Mouse (Mus musculus): Measurements from ENCODE around the gene Nifk. TPM values are rescaled to one million over a fixed set of nuclear protein-coding genes. Genes with fewer than 3 reads are reported as not detected.

Nifk gene
- polyA plus RNA-seq, 1 experiment from 2014 or later: 50.9 TPM

DNA sequence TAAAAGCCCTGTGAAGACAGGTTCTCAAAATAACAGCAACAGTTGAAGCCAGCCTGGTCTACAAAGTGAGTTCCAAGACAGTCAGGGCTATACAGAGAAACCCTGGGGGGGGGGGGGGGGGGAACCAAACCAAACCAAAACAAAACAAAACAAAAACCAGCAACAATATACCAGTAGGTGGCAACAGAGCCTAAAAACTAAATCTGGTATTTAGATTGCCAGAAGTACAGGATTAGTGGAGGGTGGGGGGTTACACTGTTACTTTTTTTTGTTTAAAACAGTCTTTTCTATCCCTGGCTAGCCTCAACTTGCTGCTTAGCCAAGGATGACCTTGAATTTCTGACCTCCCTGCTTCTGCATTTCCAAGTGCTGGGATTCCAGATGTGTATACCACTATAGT lies 14.2 kb downstream of the Nifk start:
- Histone ChIP-seq H3K9me3 (ENCODE audit: control insufficient read depth, low read length) (no peaks in the 10 kb centered on the region), H3K4me3 (ENCODE audit: low read depth, low read length) (no peak overlapping the region), H3K4me1 (replicated peaks; ENCODE audit: control insufficient read depth, insufficient read depth) (no peaks in the 10 kb centered on the region), H3K9ac (ENCODE audit: low read length) (no peak overlapping the region), H3K27ac (replicated peaks) (no peak overlapping the region), H3K4me2 (replicated peaks; ENCODE audit: low read depth) (no peak overlapping the region), H3K27me3 (ENCODE audit: control insufficient read depth, insufficient read depth, low read length) (no peaks in the 10 kb centered on the region), H3K36me3 (ENCODE audit: control insufficient read depth, insufficient read depth, low read length) (peaks cover 15% of the 10 kb centered on the region)
- ATAC-seq (ENCODE audit: low FRiP score, low TSS enrichment) (no peak), DNase-seq (ENCODE audit: low spot score) (no peak)
- TF ChIP-seq CTCF (IDR thresholded peaks at IDR 0.05; ENCODE audit: low read depth) (peak; percentile 59), EP300 (optimal IDR thresholded peaks at IDR 0.05) (no peak)

DNA sequence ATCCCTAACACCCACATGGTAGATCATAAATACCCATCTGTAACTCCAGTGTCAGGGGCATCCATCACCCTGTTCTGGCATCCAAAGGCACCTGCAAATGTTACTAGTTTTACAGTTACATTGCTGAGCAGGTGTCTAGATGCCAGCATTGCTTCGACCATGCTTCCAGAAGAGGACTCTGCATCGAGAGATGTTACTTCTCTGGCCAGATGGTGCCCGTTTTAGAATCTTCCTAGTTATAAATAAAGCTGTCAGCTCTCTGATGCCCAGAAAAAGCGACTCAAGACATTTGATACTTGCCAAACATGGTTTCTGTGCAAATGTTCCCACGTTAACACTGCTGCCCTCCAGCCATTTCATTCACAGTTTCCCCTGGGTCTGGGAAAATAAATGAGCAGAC lies 16.3 kb downstream of the Nifk start:
- no peak overlapping the region for H3K9ac ChIP-seq (ENCODE audit: low read length)
- DNase-seq (ENCODE audit: low spot score) (no peak), ATAC-seq (ENCODE audit: low FRiP score, low TSS enrichment) (no peak)
- no peak for TF ChIP-seq EP300 (optimal IDR thresholded peaks at IDR 0.05)
- no peak for TF ChIP-seq CTCF (IDR thresholded peaks at IDR 0.05; ENCODE audit: low read depth)
- H3K27ac ChIP-seq (replicated peaks): no peak overlapping the region
- no peak overlapping the region for H3K4me2 ChIP-seq (replicated peaks; ENCODE audit: low read depth)
- H3K36me3 ChIP-seq (ENCODE audit: control insufficient read depth, insufficient read depth, low read length): peaks cover 4% of the 10 kb centered on the region; the same call in 1 of the 2 replicates
- no peaks in the 10 kb centered on the region for H3K4me1 ChIP-seq (replicated peaks; ENCODE audit: control insufficient read depth, insufficient read depth)
- H3K9me3 ChIP-seq (ENCODE audit: control insufficient read depth, low read length): no peaks in the 10 kb centered on the region
- no peaks in the 10 kb centered on the region for H3K27me3 ChIP-seq (ENCODE audit: control insufficient read depth, insufficient read depth, low read length)
- no peak overlapping the region for H3K4me3 ChIP-seq (ENCODE audit: low read depth, low read length)
- WGBS: 60% methylated on average over 5 of the region's 5 CpGs

DNA sequence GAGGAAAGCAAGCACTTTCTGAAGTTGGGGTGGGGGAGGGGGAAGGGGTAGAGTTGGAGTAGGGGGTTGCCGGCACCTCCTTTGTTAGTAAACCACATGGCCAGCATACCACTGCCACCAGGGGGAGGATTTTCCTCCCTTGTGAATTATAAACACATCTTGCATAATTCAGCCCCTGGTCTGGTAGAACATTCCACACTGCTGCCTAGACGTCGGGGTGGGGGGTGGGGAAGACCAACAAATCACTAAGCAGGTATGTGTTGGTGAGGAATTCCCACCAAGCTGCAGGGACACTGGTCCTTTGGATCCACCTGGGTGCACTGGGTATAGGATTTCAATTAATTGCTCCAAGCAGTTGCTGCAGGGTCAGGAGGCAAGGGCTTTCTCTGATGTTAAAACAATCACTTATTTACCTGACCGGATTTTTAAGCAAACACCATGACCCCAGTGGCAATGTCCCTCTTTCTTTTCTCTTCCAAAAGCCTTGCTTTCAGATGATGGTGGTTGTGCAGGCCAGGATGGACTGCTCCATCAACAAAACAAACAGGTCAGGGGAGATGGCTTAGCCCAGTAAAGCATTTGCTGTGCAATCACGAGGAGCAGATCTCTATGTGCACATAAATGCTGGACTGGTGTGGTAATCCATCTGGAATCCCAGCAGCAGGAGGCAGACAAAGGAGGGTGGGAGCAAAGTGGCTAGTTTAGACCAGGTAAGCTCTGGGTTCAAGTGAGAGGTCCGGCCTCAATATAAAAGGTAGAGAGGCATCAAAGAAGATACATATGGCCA lies 22.2 kb downstream of the Nifk start:
- DNase-seq (ENCODE audit: low spot score): no peak
- TF ChIP-seq CTCF (IDR thresholded peaks at IDR 0.05; ENCODE audit: low read depth) (peak; percentile 37), EP300 (optimal IDR thresholded peaks at IDR 0.05) (no peak)
- Histone ChIP-seq H3K9me3 (ENCODE audit: control insufficient read depth, low read length) (no peaks in the 10 kb centered on the region), H3K4me3 (ENCODE audit: low read depth, low read length) (no peak overlapping the region), H3K27me3 (ENCODE audit: control insufficient read depth, insufficient read depth, low read length) (no peaks in the 10 kb centered on the region), H3K9ac (ENCODE audit: low read length) (no peak overlapping the region), H3K4me2 (replicated peaks; ENCODE audit: low read depth) (no peak overlapping the region), H3K36me3 (ENCODE audit: control insufficient read depth, insufficient read depth, low read length) (no peaks in the 10 kb centered on the region), H3K27ac (replicated peaks) (no peak overlapping the region), H3K4me1 (replicated peaks; ENCODE audit: control insufficient read depth, insufficient read depth) (no peaks in the 10 kb centered on the region)
- 28% methylated on average over 6 of the region's 6 CpGs for WGBS
- ATAC-seq (ENCODE audit: low FRiP score, low TSS enrichment): no peak

DNA sequence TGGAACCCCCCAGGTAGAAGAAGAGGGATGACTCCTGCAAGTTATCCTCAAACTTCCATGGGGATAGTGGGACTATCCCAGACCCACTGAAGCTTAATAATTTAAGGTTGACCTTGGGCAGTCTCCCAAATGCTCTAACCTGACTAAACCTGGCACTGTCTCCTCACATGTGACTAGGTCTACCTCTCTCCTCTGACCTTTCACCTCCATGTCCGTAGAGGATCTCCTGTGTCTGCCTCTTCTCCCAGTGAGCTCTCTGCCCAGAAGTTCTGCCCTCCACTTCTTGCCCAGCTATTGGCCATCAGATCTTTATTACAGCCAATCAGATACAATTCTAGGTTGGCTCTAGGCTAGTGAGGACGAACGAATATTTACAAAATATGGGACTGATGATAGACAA lies 28.3 kb downstream of the Nifk start:
- TF ChIP-seq EP300 (optimal IDR thresholded peaks at IDR 0.05): no peak
- no peak for TF ChIP-seq CTCF (IDR thresholded peaks at IDR 0.05; ENCODE audit: low read depth)

DNA sequence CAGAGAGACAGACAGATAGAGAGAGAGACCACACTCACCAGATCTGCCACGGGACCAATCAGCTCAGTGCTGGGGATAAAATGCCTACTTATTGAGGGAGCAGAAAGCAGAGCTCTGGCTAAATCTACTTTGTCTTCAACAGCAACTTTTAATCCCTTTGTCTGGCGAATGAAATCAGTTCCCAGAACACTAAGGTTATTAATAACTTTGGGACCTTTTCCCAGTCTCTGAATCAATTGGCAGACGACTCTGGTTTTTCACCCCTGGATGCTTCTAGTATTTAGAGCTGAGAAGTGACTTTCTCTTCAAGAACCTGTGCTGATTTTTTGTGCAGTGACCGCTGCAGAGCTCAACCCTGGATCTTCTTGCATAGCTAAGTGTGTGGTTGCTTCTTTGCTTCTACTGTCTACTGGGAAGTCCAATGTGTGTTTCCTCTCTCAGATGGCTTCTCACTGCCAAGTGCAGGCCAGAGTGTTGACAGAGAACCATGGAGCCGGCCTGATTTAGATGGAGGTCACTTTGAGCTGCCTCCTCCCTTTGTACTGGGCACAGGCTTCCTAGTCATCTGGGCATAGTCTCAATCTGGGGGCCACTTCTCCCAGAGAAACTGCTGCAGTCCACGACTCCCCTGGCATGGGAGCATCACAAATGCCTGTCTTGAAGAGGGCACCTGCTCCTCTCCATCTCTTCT lies 37.6 kb downstream of the Nifk start:
- Histone ChIP-seq H3K9me3 (ENCODE audit: control insufficient read depth, low read length) (no peaks in the 10 kb centered on the region), H3K4me2 (replicated peaks; ENCODE audit: low read depth) (no peak overlapping the region), H3K27ac (replicated peaks) (no peak overlapping the region), H3K4me3 (ENCODE audit: low read depth, low read length) (no peak overlapping the region), H3K27me3 (ENCODE audit: control insufficient read depth, insufficient read depth, low read length) (no peaks in the 10 kb centered on the region), H3K36me3 (ENCODE audit: control insufficient read depth, insufficient read depth, low read length) (no peaks in the 10 kb centered on the region), H3K9ac (ENCODE audit: low read length) (no peak overlapping the region), H3K4me1 (replicated peaks; ENCODE audit: control insufficient read depth, insufficient read depth) (no peaks in the 10 kb centered on the region)
- DNase-seq (ENCODE audit: low spot score): no peak
- no peak for ATAC-seq (ENCODE audit: low FRiP score, low TSS enrichment)
- TF ChIP-seq EP300 (optimal IDR thresholded peaks at IDR 0.05): no peak
- no peak for TF ChIP-seq CTCF (IDR thresholded peaks at IDR 0.05; ENCODE audit: low read depth)
- 50% methylated on average over 6 of the region's 6 CpGs for WGBS

More for the DNA sequence above, 28.3 kb downstream of the Nifk start:
- no peak overlapping the region for H3K27ac ChIP-seq (replicated peaks)
- H3K9me3 ChIP-seq (ENCODE audit: control insufficient read depth, low read length): no peaks in the 10 kb centered on the region
- H3K27me3 ChIP-seq (ENCODE audit: control insufficient read depth, insufficient read depth, low read length): no peaks in the 10 kb centered on the region
- no peak overlapping the region for H3K4me3 ChIP-seq (ENCODE audit: low read depth, low read length)
- H3K4me2 ChIP-seq (replicated peaks; ENCODE audit: low read depth): no peak overlapping the region
- ATAC-seq (ENCODE audit: low FRiP score, low TSS enrichment): no peak
- no peaks in the 10 kb centered on the region for H3K36me3 ChIP-seq (ENCODE audit: control insufficient read depth, insufficient read depth, low read length)
- 74% methylated on average over 3 of the region's 3 CpGs for WGBS
- no peak overlapping the region for H3K9ac ChIP-seq (ENCODE audit: low read length)
- no peak for DNase-seq (ENCODE audit: low spot score)
- no peaks in the 10 kb centered on the region for H3K4me1 ChIP-seq (replicated peaks; ENCODE audit: control insufficient read depth, insufficient read depth)

DNA sequence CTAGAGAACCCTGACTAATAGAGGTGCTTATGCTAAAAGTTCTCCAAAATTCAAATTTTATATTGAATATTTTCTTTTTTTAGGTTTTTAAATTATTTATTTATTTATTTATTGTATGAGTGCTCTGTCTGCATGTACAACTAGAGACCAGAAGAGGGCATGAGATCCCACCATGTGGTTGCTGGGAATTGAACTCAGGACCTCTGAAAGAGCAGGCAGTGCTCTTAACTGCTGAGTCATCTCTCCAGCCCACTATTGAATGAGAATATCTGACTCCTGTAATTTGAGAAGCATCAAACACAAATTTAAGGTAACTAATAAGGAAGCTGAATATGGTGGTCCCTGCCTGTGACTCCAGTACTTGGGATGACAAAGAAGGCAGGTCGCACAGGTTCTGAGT lies 46.3 kb downstream of the Nifk start:
- no peaks in the 10 kb centered on the region for H3K27me3 ChIP-seq (ENCODE audit: control insufficient read depth, insufficient read depth, low read length)
- no peak overlapping the region for H3K9ac ChIP-seq (ENCODE audit: low read length)
- H3K27ac ChIP-seq (replicated peaks): no peak overlapping the region
- TF ChIP-seq EP300 (optimal IDR thresholded peaks at IDR 0.05) (no peak), CTCF (IDR thresholded peaks at IDR 0.05; ENCODE audit: low read depth) (peak; percentile 52)
- H3K4me3 ChIP-seq (ENCODE audit: low read depth, low read length): no peak overlapping the region
- H3K4me1 ChIP-seq (replicated peaks; ENCODE audit: control insufficient read depth, insufficient read depth): no peaks in the 10 kb centered on the region
- no peak overlapping the region for H3K4me2 ChIP-seq (replicated peaks; ENCODE audit: low read depth)
- WGBS: 85% methylated on average over 1 of the region's 1 CpGs
- ATAC-seq (ENCODE audit: low FRiP score, low TSS enrichment): no peak
- H3K9me3 ChIP-seq (ENCODE audit: control insufficient read depth, low read length): no peaks in the 10 kb centered on the region
- DNase-seq (ENCODE audit: low spot score): no peak
- no peaks in the 10 kb centered on the region for H3K36me3 ChIP-seq (ENCODE audit: control insufficient read depth, insufficient read depth, low read length)
